Mouse (Mus musculus): ENCODE results near the gene Add1.

The Add1 gene

DNA sequence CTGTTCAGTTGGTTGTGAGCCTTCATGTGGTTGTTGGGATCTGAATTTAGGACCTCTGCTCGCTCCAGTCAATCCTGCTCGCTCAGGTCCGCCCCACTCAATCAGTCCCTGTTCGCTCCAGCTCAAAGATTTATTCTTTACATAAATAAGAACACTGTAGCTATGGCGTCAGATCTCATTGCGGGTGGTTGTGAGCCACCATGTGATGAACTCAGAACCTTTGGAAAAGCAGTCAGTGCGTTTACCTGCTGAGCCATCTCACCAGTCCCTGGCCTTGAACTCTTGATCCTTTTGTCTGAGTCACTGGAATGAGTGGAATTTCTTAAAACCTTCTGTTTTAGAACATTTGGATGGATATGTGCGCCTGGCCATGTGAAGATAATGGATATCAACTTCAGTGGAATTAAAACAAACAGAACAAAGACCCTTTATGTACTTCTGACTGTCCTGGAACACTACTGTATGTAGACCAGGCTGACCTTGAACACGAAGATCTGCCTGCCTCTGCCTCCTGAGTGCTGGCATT, 19.8 kb downstream of the Add1 start:
- DNase-seq (ENCODE audit: extremely low read depth, insufficient read length, low spot score): no peak

GRCm38 (mm10) chr5:34604576-34604975, 31.1 kb downstream of the Add1 start:
- no peak for DNase-seq (ENCODE audit: extremely low read depth, insufficient read length, low spot score)

- DNase-seq (ENCODE audit: extremely low read depth, insufficient read length, low spot score): no peak
Observed at GRCm38 (mm10) chr5:34607100-34607880, 33.8 kb downstream of the Add1 start.

DNA sequence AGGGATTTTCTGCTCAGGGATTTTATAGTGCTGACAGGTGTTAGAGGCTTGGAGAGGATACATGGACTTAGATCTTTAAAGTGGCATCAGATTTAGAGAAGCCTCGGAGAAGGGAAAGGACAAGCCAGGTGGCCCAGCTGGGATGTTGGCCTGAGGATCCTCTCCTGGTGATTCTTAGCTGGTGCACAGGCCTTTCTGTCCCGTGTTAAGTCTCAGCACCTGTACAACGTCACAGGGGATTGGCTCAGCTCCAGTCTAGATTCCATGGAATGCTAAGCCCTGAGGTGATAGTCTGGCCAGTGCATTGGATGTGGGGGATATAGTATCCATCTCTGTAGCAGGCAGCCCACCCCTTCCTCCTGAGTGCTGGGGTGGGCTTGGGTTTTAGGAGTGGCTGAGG, 34.8 kb downstream of the Add1 start:
- DNase-seq (ENCODE audit: extremely low read depth, insufficient read length, low spot score): no peak

DNA sequence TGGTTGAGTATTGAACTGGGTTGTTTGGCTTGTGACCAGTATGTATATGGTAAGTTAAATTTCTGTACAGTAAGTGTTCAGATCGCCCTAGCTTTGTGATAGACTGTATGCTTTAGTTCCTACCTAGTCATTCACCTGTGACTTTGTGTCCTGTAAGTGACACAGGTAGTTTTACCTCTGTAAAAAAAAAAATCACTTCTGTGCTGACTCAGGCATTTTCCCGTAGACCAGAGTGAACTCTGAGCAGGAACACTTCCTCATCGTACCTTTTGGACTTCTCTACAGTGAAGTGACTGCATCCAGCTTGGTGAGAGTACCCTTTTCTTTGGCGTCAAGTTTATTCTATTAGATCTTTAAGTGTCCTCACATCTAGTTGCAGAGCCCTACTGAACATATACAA, 36.5 kb downstream of the Add1 start:
- no peak for DNase-seq (ENCODE audit: extremely low read depth, insufficient read length, low spot score)

DNA sequence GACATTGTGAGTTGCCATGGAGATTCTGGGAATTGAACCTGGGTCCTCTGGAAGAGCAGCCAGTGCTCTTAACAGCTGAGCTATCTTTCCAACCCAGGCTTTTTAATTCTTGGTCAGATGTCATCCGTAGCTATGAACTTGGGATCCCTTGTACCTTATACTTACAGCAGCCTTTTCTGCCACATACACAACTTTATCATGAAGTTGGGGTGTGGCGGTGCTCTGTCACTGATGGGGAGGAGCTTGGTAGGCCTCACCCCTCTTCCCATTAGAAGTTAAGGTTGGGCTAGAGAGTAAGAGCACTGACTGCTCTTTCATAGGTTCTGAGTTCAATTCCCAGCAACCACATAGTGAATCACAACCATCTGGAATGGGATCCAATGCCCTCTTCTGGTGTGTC, 59.5 kb downstream of the Add1 start:
- no peak for DNase-seq (ENCODE audit: extremely low read depth, insufficient read length, low spot score)

GRCm38 (mm10) chr5:34633641-34634040, 60.2 kb downstream of the Add1 start:
- DNase-seq (ENCODE audit: extremely low read depth, insufficient read length, low spot score): peak; percentile 28

DNA sequence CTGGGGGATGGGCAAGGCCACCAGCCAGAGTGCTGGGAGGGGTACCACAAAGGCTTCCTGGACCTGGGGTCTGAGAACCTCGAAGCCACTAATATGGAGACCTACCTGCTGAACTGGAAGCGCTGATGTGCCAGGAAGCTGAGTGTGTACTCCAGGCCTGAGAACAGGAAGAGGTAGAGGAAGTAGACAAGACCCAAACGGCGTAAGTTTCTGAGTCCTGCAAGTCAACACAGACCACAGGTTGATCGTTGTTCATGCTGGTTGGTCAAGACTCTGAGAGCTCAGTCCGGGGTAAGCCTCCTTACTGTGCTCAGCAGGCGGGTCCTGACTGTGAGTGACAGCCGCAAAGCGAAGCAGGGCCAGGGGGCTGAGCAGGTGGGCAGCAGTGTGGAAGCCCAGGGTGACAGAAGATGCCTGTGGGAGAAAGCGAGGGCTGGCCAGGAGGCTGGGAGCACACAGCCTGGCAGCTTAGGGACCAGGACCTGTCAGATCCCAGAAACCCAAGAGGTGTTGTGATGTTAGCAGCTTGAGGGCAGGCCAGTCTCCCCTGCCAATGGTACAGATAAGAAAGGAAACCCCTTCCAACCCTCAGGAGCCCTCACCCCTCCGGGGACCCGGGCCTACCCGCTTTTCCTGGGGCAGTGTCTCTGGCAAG, 61.4 kb downstream of the Add1 start:
- no peak for DNase-seq (ENCODE audit: extremely low read depth, insufficient read length, low spot score)

GRCm38 (mm10) chr5:34635665-34636192, 62.3 kb downstream of the Add1 start:
- peak; percentile 16 for DNase-seq (ENCODE audit: extremely low read depth, insufficient read length, low spot score)

GRCm38 (mm10) chr5:34636481-34637287, 63.2 kb downstream of the Add1 start, which contains the start of gene Mfsd10:
Gene Mfsd10, minus strand, starts transcription at chr5:34637212.
- DNase-seq (ENCODE audit: extremely low read depth, insufficient read length, low spot score): peak; percentile 92

GRCm38 (mm10) chr5:34637591-34638156, 64.2 kb downstream of the Add1 start:
- peak; percentile 11 for DNase-seq (ENCODE audit: extremely low read depth, insufficient read length, low spot score)

DNA sequence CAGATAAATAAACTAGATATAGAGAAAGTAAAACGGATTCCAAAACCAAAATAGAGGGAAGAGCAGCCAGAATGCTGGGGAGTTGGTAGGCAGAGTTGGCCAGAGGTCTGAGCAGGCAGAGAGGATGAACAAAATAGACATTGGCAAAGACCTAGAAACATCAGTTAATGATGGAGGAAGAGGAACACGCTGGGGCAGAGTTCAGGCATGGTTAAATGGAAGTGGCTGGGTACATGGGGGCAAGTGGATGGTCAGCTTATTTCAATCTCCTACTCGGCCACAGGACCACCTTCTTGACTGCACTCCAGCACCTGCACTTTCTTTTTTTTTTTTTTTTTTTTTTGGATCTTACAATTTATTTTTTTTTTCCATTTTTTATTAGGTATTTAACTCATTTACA, 68.5 kb downstream of the Add1 start:
- no peak for DNase-seq (ENCODE audit: extremely low read depth, insufficient read length, low spot score)

GRCm38 (mm10) chr5:34642932-34643331, 69.5 kb downstream of the Add1 start:
- DNase-seq (ENCODE audit: extremely low read depth, insufficient read length, low spot score): no peak

GRCm38 (mm10) chr5:34647581-34647980, 74.1 kb downstream of the Add1 start:
- no peak for DNase-seq (ENCODE audit: extremely low read depth, insufficient read length, low spot score)

- DNase-seq (ENCODE audit: extremely low read depth, insufficient read length, low spot score): no peak
Observed at GRCm38 (mm10) chr5:34652961-34653360, 79.5 kb downstream of the Add1 start.

GRCm38 (mm10) chr5:34654881-34655280, 81.4 kb downstream of the Add1 start:
- DNase-seq (ENCODE audit: extremely low read depth, insufficient read length, low spot score): no peak

GRCm38 (mm10) chr5:34657556-34657955, 84.1 kb downstream of the Add1 start:
- DNase-seq (ENCODE audit: extremely low read depth, insufficient read length, low spot score): no peak

- DNase-seq (ENCODE audit: extremely low read depth, insufficient read length, low spot score): peak; percentile 97
Observed at GRCm38 (mm10) chr5:34659686-34660590, 86.5 kb downstream of the Add1 start, which contains the start of the genes Nop14 and Grk4. Gene Nop14, minus strand, starts transcription at chr5:34660148. Gene Grk4, plus strand, starts transcription at chr5:34660379.

- DNase-seq (ENCODE audit: extremely low read depth, insufficient read length, low spot score): no peak
Observed at GRCm38 (mm10) chr5:34660591-34661130, 87.2 kb downstream of the Add1 start.
